Mouse (Mus musculus) cortical plate, adult 2 months (tissue): ENCODE measurements around the gene Fads3.

Experiments
- CTCF ChIP-seq: fragments of 200-500 bp; IDR thresholded peaks from 2 replicates; pipeline ENCODE4 v1.5.1; 2011; ENCODE audit warnings: mild to moderate bottlenecking, control low read depth, low read length; ENCODE audit not compliant: insufficient read depth; ENCODE audit errors: extremely low read depth
- POLR2A ChIP-seq: fragments of 200-500 bp; IDR thresholded peaks from 2 replicates; pipeline ENCODE4 v1.6.1; 2011; ENCODE audit warnings: mild to moderate bottlenecking, low read length, control low read depth; ENCODE audit not compliant: insufficient read depth; ENCODE audit errors: extremely low read depth

GRCm38 (mm10) chr19:9992011-9992958 lies 49.1 kb upstream of the Fads3 start:
- no peak for TF ChIP-seq CTCF
- no peak for TF ChIP-seq POLR2A
